Mouse (Mus musculus) heart, embryonic 13.5 days (tissue): ENCODE measurements around the gene Sema4f. TPM values are rescaled to one million over a fixed set of nuclear protein-coding genes. Genes with fewer than 3 reads are reported as not detected.

ENCODE experiments used
- ATAC-seq: fragments of 200-750 bp; cut with Nextera tagmentation; 2 replicates; pipeline ENCODE4 v1.8.0; 2017; ENCODE audit warnings: moderate TSS enrichment; ENCODE audit not compliant: insufficient number of reproducible peaks, low FRiP score, low TSS enrichment; ENCODE audit errors: extremely low read depth
- H3K27ac ChIP-seq: fragments of 300-500 bp; sonication (generic); replicated peaks from 2 replicates; pipeline ENCODE4 v1.5.1; 2015; ENCODE audit warnings: moderate library complexity, mild to moderate bottlenecking, inconsistent platforms
- H3K27me3 ChIP-seq: fragments of 300-500 bp; sonication (generic); replicated peaks from 2 replicates; pipeline ENCODE4 v1.6.1; 2015; ENCODE audit warnings: mild to moderate bottlenecking, inconsistent platforms
- H3K36me3 ChIP-seq: fragments of 300-500 bp; sonication (generic); 2 replicates; pipeline ENCODE4 v1.6.1; 2015; ENCODE audit warnings: mild to moderate bottlenecking, inconsistent platforms
- H3K4me1 ChIP-seq: fragments of 300-500 bp; sonication (generic); 2 replicates; pipeline ENCODE4 v1.6.1; 2015; ENCODE audit warnings: inconsistent platforms
- H3K4me2 ChIP-seq: fragments of 300-500 bp; sonication (generic); 2 replicates; pipeline ENCODE4 v1.6.1; 2015; ENCODE audit warnings: inconsistent platforms, mild to moderate bottlenecking, moderate library complexity
- H3K4me3 ChIP-seq: fragments of 300-500 bp; sonication (generic); 2 replicates; pipeline ENCODE4 v1.5.1; 2015; ENCODE audit warnings: moderate library complexity, mild to moderate bottlenecking, inconsistent platforms
- H3K9ac ChIP-seq: fragments of 300-500 bp; sonication (generic); 2 replicates; pipeline ENCODE4 v1.6.1; 2015; ENCODE audit warnings: inconsistent platforms, mild to moderate bottlenecking, moderate library complexity
- H3K9me3 ChIP-seq: fragments of 300-500 bp; sonication (generic); 2 replicates; pipeline ENCODE4 v1.6.1; 2016; ENCODE audit warnings: inconsistent platforms
- WGBS: fragments of 180-500 bp; shearing (Covaris S2); methylation state at CpG from one replicate; pipeline ENCODE4 v1.1.7; 2015; ENCODE audit warnings: mixed read lengths; 5-methylcytosine and 5-hydroxymethylcytosine counted together
- polyA plus RNA-seq: library from polyadenylated mRNA; unstranded; fragments of >200 nt; fragmentation: Nextera tagmentation; extraction: Ambion mirVana; gene quantifications from 2 replicates; pipeline ENCODE4 v1.2.1, GENCODE M21; 2015

Gene Sema4f
- polyA plus RNA-seq, 1 experiment from 2014 or later = 0.78 TPM

DNA sequence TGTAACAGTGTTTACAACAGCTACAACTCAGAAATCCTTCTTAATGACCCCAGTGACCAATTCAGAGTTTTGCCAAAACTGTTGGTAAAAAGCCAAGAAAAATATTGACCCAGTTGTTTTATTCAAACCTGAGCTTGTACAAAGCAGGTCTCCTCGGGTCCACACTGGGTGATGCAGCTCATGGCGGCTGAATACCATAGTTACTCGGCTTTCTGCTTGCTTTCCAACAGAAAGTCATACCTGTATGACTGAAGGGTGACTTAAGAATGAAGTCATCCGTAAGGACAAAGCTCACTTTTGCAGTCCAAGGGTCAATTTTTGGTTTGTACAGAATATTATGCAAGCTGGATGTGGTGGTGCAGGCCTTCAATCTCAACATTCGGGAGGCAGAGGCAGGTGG, 12.0 kb downstream of the Sema4f start:
- Histone ChIP-seq H3K9me3 (no peaks in the 10 kb centered on the region), H3K4me3 (no peak overlapping the region), H3K9ac (no peak overlapping the region), H3K27ac (no peak overlapping the region), H3K27me3 (peaks cover 34% of the 10 kb centered on the region), H3K4me2 (no peak overlapping the region), H3K36me3 (no peaks in the 10 kb centered on the region), H3K4me1 (no peaks in the 10 kb centered on the region)
- 60% methylated on average over 5 of the region's 5 CpGs for WGBS
- no peak for ATAC-seq

DNA sequence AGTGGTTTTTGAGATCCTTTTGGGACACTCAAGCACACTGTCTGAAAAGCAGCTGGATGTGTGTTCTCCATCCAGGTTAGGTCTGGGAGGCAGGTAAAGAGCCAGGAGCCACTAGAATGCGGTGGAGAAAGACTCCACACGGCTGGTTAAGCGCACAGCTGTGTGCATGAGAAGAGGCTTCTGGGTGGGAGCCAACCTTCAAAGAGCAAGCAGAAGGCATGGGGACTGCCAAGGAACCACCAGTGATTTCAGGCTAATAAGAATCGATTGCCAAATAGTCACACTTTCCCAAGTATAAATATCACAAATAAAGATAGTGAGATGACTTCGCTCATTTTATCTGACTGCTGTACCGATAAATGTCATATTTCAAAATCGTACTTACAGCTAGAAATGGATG, 13.0 kb downstream of the Sema4f start:
- ATAC-seq = no peak
- H3K9ac ChIP-seq = no peak overlapping the region
- no peaks in the 10 kb centered on the region for H3K36me3 ChIP-seq
- H3K4me3 ChIP-seq = no peak overlapping the region
- H3K27me3 ChIP-seq = peaks cover 33% of the 10 kb centered on the region
- H3K9me3 ChIP-seq = no peaks in the 10 kb centered on the region
- no peaks in the 10 kb centered on the region for H3K4me1 ChIP-seq
- H3K4me2 ChIP-seq = no peak overlapping the region
- WGBS = 75% methylated on average over 7 of the region's 7 CpGs
- no peak overlapping the region for H3K27ac ChIP-seq

DNA sequence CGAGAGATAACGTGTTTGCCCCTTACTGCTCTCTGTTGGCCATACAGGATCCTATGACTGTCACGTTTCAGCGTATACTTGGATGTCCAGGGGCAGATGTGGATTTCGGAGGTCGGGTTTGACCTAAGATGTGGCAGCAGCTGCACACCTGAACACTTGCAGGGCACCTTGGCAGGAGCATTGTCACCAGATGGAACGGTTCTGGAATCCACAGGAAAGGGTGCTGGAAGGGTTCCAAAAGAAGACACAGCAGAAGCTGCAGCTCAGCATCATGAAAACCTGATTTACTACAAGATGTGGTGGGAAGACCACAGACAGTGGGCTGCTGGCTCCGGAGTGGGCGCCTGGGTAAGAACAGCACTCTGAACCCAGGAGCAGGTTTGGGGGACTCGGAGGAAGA, 13.5 kb downstream of the Sema4f start:
- Histone ChIP-seq H3K9ac (no peak overlapping the region), H3K36me3 (no peaks in the 10 kb centered on the region), H3K27me3 (peaks cover 29% of the 10 kb centered on the region), H3K9me3 (no peaks in the 10 kb centered on the region), H3K27ac (no peak overlapping the region), H3K4me1 (no peaks in the 10 kb centered on the region), H3K4me3 (no peak overlapping the region), H3K4me2 (no peak overlapping the region)
- no peak for ATAC-seq
- WGBS = 74% methylated on average over 10 of the region's 10 CpGs

DNA sequence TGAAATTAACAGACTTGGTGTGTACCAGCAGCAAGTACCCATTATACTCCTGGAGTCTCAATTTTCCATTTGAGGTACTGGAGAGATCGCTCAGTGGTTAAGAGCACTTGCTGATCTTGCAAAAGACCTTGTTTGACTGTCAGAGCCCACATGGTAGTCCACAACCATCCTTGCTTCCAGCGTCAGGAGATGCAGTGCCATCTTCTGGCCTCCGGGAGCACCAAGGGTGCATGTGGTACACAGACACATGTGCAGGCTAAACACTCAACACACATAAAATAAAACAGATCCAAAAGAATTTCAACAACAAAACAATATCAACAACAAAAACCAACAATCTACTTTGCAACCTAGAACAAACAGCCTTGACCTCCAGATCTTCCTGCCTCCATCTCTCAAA, 14.6 kb downstream of the Sema4f start:
- no peak overlapping the region for H3K9ac ChIP-seq
- no peak overlapping the region for H3K4me3 ChIP-seq
- ATAC-seq = no peak
- 51% methylated on average over 3 of the region's 3 CpGs for WGBS
- no peaks in the 10 kb centered on the region for H3K4me1 ChIP-seq
- peaks cover 26% of the 10 kb centered on the region for H3K27me3 ChIP-seq
- no peaks in the 10 kb centered on the region for H3K36me3 ChIP-seq
- H3K9me3 ChIP-seq = no peaks in the 10 kb centered on the region
- H3K27ac ChIP-seq = no peak overlapping the region
- H3K4me2 ChIP-seq = no peak overlapping the region

DNA sequence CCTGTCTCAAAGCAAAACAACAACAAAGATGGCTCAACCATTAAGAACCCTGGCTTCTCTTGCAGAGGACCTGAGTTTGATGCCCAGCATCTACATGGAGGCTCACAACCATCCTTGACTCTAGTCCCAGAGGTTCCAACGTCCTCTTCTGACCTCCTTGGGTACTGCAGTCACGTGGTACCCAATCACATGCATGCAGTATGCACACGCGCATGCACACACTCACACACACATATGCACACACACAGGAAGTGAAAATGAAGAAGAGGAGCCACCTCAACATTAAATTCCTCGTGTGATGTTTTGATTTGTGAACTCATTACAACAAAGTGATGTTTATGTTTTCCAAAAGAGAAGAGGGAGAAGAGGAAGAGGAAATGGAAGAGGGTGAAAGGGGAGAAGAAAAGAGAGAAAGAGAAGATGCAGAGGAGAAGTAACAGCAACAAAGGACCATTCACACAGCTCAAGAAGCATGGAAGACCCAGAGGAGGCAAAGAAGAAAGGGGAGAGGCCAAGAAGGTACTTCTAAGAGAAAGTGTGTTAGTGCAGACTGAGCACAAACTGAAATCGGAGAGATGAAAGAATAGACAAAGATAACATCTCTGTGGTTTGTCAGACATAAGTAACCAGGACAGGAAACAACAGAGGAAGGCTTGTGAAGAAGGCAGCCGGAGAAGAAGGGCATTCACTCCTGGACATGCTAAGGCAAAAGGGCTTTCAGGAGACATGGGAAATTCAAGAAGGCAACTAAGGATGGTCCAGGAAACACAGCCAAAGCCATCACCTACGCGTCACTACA, 17.9 kb downstream of the Sema4f start:
- no peak overlapping the region for H3K4me2 ChIP-seq
- H3K9me3 ChIP-seq = no peaks in the 10 kb centered on the region
- H3K27ac ChIP-seq = no peak overlapping the region
- WGBS = 65% methylated on average over 9 of the region's 9 CpGs
- H3K27me3 ChIP-seq = peaks cover 48% of the 10 kb centered on the region
- no peak overlapping the region for H3K4me3 ChIP-seq
- ATAC-seq = no peak
- H3K9ac ChIP-seq = no peak overlapping the region
- no peaks in the 10 kb centered on the region for H3K36me3 ChIP-seq
- no peaks in the 10 kb centered on the region for H3K4me1 ChIP-seq

DNA sequence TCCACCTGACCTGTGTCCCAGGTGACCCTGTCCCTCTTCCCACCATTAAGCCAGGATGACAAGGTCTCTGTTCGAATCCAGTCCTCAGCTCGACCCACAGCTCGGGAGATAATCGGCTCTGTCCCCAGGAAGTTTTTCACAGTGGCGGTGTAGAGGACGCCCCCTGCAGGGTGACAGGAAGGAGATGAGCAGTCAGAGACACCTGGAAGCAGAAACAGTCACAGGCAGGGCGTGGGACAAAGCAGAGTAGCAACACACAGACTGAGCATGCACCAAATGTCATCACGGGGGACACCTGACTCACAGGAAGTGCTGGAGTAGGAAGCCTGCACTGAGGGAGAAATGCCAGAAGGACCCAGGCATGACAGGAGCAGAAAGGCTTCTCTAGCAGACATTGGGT, 20.0 kb downstream of the Sema4f start:
- peaks cover 44% of the 10 kb centered on the region for H3K27me3 ChIP-seq
- H3K36me3 ChIP-seq = no peaks in the 10 kb centered on the region
- no peak overlapping the region for H3K4me3 ChIP-seq
- no peak overlapping the region for H3K9ac ChIP-seq
- no peak overlapping the region for H3K27ac ChIP-seq
- ATAC-seq = no peak
- H3K9me3 ChIP-seq = no peaks in the 10 kb centered on the region
- H3K4me1 ChIP-seq = no peaks in the 10 kb centered on the region
- WGBS = 44% methylated on average over 8 of the region's 8 CpGs
- H3K4me2 ChIP-seq = no peak overlapping the region

DNA sequence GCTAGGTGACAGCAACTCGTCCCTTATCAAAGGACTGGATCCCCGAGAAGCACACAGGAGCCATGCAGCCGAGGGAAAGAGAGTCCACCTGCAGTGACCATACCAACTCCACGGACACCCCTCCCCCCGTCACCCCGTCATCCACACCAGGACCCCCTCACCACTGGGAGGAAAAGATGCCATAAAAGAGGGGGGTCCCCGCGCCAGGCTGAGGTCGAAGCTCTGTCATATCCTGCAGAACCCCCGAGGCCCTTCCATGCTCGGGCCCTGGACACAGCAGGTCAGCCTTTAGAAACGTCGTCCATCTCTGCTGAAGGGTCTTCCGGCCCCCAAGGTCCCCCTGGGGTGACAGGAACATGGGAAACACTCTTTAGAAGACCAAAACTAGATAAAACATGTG, 21.2 kb downstream of the Sema4f start:
- no peak overlapping the region for H3K4me3 ChIP-seq
- no peaks in the 10 kb centered on the region for H3K36me3 ChIP-seq
- H3K9ac ChIP-seq = no peak overlapping the region
- H3K9me3 ChIP-seq = no peaks in the 10 kb centered on the region
- no peaks in the 10 kb centered on the region for H3K4me1 ChIP-seq
- no peak for ATAC-seq
- peaks cover 44% of the 10 kb centered on the region for H3K27me3 ChIP-seq
- no peak overlapping the region for H3K27ac ChIP-seq
- WGBS = 73% methylated on average over 14 of the region's 14 CpGs
- no peak overlapping the region for H3K4me2 ChIP-seq

DNA sequence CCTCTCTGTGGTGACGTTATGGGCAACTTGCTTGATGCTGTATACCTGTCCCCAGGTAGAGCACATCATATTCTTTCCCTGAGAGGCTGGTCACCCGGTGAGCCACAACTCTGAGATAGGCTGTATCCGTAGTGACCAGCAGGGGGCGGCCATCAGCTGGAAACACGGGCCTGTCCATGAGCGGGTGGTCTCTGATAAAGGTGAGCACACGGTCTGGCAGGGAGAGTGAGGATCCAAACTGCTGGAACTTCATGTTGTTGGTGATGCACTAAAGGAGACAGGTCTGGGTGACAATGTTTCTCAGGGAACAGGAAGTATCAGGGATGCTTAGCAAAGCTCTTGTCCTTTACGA, 21.8 kb downstream of the Sema4f start:
- ATAC-seq = no peak
- Histone ChIP-seq H3K9ac (no peak overlapping the region), H3K27ac (no peak overlapping the region), H3K27me3 (peaks cover 47% of the 10 kb centered on the region), H3K9me3 (no peaks in the 10 kb centered on the region), H3K4me3 (no peak overlapping the region), H3K4me1 (no peaks in the 10 kb centered on the region), H3K36me3 (no peaks in the 10 kb centered on the region), H3K4me2 (no peak overlapping the region)
- WGBS = 16% methylated on average over 8 of the region's 8 CpGs

DNA sequence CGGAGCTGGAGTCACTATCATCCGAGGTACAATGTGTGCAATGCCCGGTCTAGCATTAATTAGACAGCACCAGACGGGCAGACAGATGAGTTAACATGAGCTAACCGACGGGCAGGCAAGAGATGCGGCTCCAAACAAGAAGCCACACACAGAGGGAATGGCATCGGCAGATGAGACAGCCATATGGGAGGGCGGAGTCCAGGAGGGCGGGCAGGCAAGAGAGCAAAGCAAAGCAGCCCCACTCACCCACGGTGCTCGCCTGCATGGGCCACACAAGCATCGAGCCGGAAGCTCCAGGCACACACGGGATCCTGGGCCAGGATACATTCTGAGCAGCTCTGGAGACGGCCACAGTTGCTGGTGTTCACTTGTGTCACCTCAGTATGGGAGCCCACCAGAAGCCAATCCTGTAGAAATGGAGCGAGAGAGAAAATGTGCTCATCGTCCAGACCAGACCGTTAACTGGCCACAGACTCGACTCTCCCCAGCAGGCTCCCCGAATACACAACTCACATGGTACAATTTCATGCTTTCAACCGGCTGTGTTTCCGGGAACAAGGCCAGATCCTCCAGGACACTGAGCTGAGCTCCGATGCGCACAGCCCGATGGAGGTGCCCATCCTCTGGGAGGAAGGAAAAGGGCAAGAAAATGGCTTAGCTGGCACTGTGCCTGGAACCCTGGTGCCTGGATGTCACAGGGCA, 22.3 kb downstream of the Sema4f start:
- Histone ChIP-seq H3K9ac (no peak overlapping the region), H3K4me1 (no peaks in the 10 kb centered on the region), H3K27me3 (peaks cover 43% of the 10 kb centered on the region), H3K4me3 (no peak overlapping the region), H3K27ac (no peak overlapping the region), H3K36me3 (no peaks in the 10 kb centered on the region), H3K9me3 (no peaks in the 10 kb centered on the region), H3K4me2 (no peak overlapping the region)
- 66% methylated on average over 26 of the region's 26 CpGs for WGBS
- ATAC-seq = no peak

DNA sequence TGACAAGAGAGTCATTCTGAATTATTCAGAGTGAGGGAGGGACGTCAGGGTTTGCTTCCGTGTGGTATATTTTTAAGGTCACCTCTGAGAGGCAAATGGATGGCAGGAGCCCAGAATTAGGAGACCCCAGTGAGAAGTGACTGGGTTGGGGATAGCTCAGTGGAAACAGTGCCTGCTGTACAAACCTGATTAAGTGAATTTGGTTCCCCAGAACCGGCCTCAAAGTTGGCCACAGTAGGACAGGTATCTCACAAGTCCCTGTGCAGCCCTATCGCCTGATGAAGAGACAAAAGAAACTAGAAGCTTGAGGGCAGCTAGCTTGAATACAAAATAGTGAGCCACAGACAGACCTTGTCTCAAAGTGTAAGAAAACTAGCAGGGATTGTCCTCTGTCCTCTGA, 23.1 kb downstream of the Sema4f start:
- no peak for ATAC-seq
- H3K36me3 ChIP-seq = no peaks in the 10 kb centered on the region
- 78% methylated on average over 4 of the region's 4 CpGs for WGBS

DNA sequence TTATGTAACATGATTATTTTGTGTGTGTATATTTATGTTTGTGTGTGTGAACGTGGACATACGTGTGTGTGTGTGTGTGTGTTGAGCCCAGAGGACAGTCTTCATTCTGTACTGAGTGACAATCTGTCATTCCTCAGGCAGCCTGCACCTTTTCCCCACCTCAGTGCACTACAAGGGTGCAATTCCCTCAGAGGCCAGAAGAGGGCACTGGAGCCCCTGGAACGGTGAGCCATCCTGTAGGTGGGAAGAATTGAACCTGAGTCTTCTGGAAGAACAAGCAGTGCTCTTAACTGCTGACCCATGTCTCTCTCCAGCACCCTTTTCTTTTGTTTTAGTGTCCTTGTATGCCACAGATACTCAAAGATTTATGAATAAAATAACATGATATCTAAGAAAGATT, 23.7 kb downstream of the Sema4f start:
- no peak for ATAC-seq
- 18% methylated on average over 3 of the region's 3 CpGs for WGBS
- Histone ChIP-seq H3K27me3 (peaks cover 38% of the 10 kb centered on the region), H3K9ac (no peak overlapping the region), H3K4me2 (no peak overlapping the region), H3K4me1 (no peaks in the 10 kb centered on the region), H3K27ac (no peak overlapping the region), H3K9me3 (no peaks in the 10 kb centered on the region), H3K4me3 (no peak overlapping the region), H3K36me3 (no peaks in the 10 kb centered on the region)

More for the DNA sequence above, 23.1 kb downstream of the Sema4f start:
- Histone ChIP-seq H3K27me3 (peaks cover 38% of the 10 kb centered on the region), H3K9me3 (no peaks in the 10 kb centered on the region), H3K4me2 (no peak overlapping the region), H3K27ac (no peak overlapping the region), H3K4me3 (no peak overlapping the region), H3K9ac (no peak overlapping the region), H3K4me1 (no peaks in the 10 kb centered on the region)
